Mouse (Mus musculus): Measurements from ENCODE around the gene Pih1d1.

Gene Pih1d1

DNA sequence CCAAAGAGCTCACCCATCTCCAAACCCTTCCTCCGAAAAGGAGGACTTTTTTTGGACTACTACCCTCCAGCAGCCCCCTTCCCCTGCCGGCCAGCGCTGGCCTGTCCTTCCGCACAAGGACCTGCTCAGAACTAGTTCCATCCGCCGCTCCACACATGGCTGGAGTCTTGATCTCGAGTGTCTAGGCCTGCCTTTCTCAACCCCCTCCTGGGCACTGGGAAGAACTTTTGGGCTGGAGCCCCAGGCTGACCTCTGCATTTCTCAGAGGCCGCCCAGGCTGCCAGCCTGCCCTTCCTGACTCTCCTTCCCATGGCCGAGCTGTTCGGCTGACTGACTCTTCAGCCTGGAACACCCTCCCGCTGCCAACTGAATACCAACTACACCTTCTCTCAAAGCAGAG, 28.5 kb downstream of the Pih1d1 start:
- in situ Hi-C loops (cut with MboI; ENCODE audit: unreplicated experiment in 2 of 2), result no loop called here

DNA sequence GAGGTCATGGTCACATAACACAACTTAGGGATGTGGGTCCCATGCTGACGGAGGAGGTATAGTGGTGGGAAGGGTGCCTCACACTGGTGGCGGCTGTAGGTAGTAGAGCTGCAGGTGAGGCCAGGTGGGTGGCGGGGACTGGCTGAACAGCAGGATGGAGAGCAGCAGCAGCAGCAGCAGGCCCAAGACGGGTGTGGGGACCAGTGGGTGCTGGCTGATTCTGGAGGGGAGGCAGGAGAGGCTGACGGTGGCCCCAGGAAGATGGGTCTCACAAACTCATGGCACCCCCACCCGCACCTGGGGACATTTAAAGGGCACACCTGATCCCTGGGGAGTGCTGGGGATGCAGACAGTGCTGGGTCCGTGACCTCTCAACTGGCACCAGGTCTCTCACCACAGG, 29.6 kb downstream of the Pih1d1 start:
- in situ Hi-C loops (cut with MboI; ENCODE audit: unreplicated experiment in 2 of 2), result no loop called here

DNA sequence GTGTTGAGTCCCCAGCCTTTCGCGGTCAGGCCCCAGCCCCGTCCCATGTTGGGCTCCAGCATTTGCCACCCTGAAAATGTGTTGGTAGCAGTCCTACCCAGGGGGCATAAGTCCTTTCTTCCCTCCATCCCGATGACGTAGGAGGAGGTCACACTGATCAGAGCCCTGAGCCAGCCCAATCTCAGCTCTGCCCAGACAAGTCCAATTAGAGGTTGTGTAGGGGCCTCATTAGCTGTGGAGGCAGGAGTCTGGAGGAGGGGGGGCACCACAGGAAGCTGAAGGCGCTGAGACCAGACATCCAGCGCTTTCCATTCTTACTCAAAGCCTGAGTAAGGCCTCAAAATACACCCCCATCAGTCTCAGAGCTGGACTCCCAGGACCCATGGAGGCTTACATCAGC, 31.8 kb downstream of the Pih1d1 start:
- in situ Hi-C loops (cut with MboI; ENCODE audit: unreplicated experiment in 2 of 2), result no loop called here

DNA sequence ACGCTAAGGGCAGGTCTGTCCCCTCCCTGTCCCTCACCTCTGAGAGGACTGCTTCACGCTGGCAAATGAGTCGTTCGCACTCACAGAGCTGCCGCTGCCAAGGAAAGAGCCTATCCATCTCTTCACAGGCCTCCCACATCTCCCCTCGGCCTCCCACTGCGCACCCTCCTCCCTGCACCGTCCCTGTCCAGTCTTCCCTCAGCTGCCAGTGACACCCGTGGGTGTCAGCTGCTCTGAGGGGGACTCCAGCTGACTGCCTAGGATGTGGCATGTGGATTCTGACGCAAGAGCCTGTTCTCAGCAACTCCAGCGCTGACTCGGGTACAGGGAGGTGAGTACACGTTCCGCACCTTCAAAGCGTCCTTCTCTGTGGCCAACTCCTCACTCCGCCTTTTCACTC, 35.5 kb downstream of the Pih1d1 start:
- in situ Hi-C loops (cut with MboI; ENCODE audit: unreplicated experiment in 2 of 2), result no loop called here

DNA sequence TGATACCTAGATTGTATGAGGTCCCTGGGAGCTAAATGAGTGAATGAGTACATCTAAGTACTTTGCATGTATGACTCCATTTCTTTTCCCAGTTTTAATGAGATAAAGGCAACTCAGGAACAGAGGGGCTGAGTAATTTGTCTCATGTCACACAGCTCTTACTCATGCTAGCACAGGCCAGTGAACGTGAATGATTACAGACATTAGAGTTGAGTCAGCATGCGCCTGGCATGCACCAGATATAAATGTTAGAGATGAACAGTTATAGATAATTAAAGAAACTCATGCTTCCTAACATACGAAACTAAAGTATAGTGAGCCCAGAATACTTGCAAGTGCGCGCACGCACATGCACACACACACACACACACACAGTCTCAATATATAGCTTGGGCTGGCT, 36.1 kb downstream of the Pih1d1 start:
- in situ Hi-C loops (cut with MboI; ENCODE audit: unreplicated experiment in 2 of 2), result no loop called here

DNA sequence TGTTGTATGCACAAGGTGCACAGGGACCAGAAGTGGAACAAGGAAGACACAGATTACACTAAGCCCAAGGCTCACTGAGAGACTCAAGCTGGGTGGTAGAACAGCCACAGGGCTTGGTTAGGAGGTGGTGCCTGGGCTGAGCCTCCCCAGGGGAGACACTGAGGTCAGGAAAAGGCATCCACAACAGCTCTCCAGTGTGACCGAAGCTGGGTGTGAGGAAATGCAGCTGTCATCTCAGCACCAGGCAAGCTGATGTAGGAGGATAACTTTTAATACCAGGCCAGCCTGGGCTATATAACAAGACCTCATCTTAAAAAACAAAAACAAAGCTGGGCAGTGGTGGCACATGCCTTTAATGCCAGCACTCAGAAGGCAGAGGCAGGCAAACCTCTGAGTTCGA, 37.1 kb downstream of the Pih1d1 start:
- in situ Hi-C loops (cut with MboI; ENCODE audit: unreplicated experiment in 2 of 2), result no loop called here

DNA sequence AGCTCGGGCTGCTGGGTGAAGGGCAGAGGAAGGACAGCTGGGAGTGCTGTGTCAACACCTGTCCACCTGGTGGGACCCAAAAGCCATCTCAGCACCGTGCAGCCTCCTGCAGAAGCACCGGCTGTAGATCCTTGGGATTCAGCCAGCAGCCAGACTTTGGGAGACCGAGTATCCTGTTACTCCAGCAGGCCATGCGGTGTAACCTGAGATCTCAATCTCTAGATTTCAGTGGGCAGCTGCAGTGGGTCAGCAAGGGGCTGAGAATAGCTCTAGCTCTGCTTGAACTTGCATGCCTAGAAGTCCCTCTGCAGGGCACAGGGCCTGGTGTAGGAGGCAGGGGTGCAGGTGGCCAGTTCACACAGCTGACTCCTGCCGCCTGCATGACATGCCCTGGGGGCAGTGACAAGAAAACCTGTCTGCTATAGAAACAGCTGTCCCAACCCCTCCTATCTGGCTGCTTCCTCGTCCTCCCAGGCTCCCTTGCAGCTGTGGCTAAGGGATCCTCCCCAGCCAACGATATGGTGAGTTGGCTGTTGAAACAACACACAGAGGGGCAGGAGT, 37.8 kb downstream of the Pih1d1 start:
- in situ Hi-C loops (cut with MboI; ENCODE audit: unreplicated experiment in 2 of 2), result no loop called here

DNA sequence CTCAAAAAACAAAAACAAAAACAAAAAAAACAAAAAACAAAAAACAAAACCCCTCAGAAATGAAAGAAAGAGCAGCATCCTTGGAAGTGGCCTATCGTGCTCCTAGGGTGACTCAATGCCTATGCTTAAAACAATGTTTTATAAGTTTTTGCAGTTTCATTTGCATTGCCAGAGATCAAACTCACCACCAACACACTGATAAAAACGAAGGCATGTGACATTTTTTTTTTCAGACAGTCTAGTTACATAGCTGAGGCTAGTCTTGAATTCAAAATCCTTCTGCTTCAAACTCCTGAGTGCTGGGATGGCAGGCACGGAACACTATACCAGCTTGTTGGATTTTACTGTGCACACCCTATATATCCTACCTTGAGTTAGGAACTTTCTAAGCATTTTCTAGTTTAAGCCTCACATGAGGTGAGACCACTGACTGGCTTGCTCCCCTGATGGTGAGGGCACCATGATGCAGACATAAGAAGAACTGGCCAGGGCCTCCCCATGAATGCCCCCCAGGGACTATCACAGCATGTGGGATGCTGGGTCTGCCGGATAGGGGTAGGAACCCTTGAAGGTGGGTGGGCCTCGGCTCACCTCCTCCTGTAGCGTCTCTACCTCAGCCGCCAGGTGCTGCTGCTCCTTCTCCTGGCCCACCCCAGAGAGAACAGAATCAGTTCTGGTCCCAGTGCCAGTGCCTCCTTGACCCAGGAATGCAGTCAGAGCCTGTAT, 38.6 kb downstream of the Pih1d1 start:
- in situ Hi-C loops (cut with MboI; ENCODE audit: unreplicated experiment in 2 of 2), result no loop called here

DNA sequence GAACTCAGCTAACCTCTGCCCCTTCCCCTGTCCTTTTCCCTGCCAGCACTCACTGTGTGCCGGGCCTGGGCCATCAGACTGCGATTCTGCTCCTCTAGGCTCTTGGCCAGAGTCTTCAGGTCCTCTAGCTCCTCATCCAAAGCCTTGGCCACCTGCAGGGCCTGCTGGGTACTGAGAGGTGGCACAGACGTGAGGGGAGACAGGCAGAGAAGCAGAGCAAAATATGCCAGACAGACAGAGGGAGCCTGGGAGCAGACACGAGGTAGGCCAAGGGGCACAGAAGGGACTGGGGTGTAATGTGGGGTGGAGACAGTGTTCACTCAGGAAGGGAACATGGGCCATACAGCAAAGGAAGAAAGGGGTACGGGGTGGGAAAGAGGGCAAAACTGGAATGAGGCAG, 39.3 kb downstream of the Pih1d1 start:
- in situ Hi-C loops (cut with MboI; ENCODE audit: unreplicated experiment in 2 of 2), result no loop called here

DNA sequence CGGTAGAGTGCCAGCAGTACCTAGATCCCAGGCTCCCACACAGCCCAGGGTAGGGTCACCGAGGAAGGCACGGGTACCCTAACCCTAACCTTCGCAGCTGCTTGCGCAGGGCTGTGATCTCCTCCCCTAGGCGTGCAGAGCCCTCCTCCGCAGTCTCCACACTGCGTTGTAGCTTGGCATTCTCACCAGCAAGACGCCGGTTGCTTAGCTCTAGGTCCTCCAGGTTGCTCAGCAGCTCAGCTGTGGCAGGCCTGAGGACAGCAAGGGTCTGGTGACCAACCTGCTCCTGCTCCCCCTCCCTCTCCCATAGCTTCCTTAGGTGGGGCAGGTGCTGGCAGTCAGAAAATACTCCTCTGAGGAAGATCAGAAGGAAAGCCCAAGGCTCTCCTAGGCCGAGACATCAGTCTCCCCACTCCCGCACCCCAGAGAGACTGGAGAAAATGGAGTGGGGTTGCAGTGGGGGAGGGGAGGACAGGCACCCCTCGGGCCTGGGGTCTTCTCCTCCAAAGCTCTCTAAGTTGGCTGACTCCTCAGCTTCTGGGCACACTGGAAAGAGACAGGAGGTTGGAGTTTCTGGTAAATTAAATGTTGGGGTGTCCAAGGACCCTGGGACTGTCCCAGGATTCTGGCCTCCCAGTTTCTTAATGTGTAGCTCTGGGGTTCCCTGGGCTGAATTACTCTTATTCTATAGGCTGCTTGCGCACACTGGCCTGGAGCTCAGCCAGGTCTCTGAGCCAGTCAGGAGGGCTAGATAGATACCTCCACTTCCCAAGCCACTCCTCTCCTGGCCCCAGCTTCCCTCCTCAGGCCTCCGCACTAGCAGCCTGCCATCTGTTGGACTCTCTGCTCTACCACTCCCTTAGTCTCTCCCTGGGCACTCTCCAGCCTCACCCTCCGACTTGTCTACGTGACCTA, 40.0 kb downstream of the Pih1d1 start:
- in situ Hi-C loops (cut with MboI; ENCODE audit: unreplicated experiment in 2 of 2), result no loop called here

DNA sequence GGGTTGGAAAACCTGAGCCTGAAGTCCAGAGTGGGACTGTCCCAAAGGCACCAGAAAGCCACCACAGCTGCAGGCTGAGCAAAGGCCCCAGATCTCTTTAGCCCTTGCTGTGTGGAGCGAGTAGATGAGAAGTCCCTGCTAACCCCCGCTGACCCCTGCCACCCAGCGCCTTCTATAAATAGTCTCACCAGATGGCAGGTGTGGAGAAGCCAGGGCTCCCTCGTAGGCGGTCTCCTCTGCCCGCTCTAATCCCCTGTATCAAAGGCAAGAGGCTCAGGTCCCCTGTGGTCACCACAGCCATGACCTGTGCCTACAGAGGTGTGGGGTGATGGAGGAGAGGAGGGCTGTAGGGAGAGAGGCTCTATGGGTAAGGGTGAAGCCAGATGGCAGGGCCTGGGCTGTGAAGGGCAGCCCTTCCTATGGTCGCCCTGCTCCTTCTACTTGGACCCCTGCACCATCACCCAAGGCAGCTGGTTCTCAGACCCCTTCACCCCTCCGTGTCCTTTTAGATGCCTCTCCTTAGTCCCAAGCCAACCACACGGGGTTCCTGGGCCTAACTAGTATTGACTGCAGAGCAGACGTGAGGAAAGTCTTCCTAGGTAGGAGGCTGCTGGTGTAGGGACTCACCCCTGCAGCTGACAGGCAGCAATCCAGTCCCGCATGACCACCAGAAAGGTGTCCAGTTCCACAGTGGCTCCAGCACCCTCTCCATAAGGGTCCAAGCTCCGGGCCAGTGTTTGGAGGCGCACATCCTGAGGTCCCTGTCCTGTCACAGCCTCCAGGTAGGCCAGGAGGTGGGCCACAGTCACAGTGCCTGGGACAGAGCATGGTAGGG, 41.5 kb downstream of the Pih1d1 start:
- in situ Hi-C loops (cut with MboI; ENCODE audit: unreplicated experiment in 2 of 2), result loop anchor here in 1 of 2 experiments (5.0 kb wide), 1 partner anchor 38 kb away; no protein-coding TSS in a partner anchor

DNA sequence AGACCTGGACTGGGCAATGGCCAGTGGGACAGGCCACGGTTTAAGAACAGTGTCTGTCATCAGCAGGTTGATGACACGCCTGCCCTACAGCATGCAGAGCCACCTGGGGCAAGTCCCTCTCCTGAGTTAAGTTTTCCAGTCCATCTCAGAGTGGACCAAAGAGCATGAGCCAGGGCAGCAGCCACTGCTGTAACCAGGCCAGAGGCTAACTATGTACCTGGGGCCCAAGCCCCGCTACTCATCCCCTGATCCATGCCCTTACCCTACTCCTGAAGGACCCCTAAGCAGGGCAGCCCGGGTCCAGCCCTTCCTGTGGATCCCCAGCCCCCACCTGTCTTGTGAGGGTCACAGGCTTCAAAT, 42.1 kb downstream of the Pih1d1 start:
- in situ Hi-C loops (cut with MboI; ENCODE audit: unreplicated experiment in 2 of 2), result loop anchor here in 1 of 2 experiments (5.0 kb wide), 1 partner anchor 39 kb away; no protein-coding TSS in a partner anchor

DNA sequence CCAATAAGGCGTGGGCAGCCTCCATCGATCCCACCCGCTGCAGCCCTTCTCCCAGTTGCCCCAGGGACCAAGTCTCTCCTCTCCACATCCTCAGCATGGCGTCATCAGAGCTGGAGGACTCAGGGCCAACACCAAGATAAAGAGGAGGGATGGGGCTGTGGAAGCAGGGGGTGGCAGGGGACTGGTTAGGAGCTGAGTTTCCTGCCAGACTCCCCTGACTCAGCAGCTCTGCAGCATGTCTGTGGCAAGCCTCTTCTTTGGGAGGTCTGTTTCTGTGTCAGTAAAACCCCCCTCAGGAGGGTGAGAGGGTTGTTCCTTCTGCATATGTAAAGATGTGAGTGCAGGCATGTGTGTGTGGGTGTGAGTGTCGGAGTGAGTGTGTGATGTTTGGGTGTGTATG, 42.9 kb downstream of the Pih1d1 start:
- in situ Hi-C loops (cut with MboI; ENCODE audit: unreplicated experiment in 2 of 2), result loop anchor here in 1 of 2 experiments (5.0 kb wide), 1 partner anchor 40 kb away; no protein-coding TSS in a partner anchor

DNA sequence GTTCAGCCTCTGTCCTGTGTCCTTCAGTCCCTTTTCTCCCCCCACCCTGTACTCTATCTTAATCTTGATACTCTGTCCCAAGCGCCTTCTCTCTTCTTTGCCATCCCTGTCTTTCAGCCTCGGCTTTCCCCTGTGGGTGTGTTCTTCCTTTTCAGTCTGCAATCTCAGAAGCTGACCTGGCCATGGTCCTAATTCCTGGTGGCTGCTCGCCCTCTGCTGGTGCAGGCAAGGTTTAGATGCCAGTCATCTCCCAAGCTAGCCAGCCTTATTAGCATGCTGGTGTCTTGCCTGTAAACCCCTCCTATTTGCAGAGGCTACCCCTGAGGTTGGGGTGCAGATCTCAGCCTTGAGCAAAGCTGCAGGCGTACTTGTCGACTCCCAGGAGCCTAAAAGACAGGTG, 44.3 kb downstream of the Pih1d1 start:
- in situ Hi-C loops (cut with MboI; ENCODE audit: unreplicated experiment in 2 of 2), result loop anchor here in 1 of 2 experiments (5.0 kb wide), 1 partner anchor 41 kb away; no protein-coding TSS in a partner anchor

DNA sequence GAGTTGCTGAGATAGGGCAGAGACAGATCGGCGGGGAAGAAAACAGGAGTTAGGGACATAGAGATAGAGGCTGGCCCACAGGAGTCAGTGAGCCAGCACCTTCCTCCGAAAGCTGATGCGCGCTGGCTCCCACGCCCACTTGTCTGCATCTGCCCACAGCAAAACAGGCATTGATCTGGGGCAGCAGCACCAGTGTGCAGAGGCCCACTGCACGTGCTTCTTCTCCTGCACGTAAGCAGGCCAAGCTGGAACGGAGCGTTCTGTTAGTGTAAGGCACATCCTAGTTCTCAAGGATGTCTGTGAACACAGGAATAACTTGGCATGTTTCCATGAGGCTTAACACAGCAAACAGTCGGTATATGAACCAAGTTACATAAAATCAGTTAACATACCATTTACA, 44.9 kb downstream of the Pih1d1 start:
- in situ Hi-C loops (cut with MboI; ENCODE audit: unreplicated experiment in 2 of 2), result loop anchor here in 1 of 2 experiments (5.0 kb wide), 1 partner anchor 42 kb away; no protein-coding TSS in a partner anchor

DNA sequence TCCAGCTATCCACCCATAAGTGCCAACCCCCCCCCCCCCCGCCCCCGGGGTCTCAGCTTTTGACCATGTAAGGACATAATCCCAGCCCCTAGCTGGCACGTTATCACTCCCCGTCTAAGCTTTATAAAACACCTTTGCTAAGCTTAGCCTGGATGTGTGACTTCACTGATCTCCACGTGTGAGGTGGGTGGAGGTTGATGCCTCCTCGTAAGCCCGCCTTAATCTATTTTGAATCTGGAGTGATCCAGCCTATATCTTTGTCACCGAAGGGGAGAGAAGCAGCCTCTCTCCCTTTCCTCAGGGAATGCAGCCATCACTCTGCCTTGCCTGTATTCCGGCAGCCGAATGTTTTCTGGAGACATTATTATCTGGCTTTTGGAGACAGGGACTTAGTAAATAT, 48.6 kb downstream of the Pih1d1 start:
- in situ Hi-C loops (cut with MboI; ENCODE audit: unreplicated experiment in 2 of 2), result loop anchor here (5.0 kb wide), 3 partner anchors 35 to 120 kb away; partner anchors contain the start of gene Cd37 (in 1 of the 2)

DNA sequence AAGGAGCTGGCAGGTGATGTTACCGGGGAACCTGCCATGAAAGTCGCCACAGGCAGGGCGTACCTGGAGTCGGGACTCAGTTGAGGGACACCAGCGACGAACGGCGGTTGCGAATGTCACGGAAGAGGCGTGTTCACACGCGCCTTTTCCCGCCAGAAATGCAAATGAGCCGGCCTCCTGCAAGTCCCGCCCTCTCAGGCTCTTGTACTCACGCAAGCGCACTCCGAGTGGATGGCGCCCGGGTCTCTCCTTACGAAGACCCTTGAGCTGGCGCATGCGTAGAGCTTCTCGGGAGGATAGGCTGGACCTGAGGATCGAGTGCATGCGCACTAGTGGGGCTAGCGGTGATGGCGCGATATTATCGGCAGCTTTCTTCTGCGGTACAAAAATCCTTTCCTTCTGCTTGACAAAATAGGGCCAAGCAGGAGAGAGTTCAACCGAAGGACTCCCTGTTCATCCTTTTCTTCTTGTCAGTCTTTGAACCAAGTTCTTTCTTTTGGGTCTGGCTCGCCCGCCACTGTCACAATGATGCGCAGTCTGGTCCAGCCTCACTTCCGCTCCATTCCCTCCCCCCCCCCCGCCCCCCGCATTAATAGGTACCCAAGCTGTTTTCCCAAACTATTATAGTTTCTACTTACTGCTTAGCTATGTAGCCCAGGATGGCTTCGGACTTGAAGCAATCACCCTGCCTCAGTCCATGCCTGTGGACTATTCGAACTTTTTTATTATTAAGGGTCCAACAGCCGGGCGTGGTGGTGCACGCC, 50.5 kb downstream of the Pih1d1 start, which contains the start of gene Ccdc155:
Ccdc155 (minus strand) TSS at position 513 of the 764 bp plus-strand sequence.
- in situ Hi-C loops (cut with MboI; ENCODE audit: unreplicated experiment in 2 of 2), result loop anchor here (5.0 kb wide), 4 partner anchors 33 to 122 kb away; partner anchors contain the start of gene Cd37 (in 1 of the 2)

DNA sequence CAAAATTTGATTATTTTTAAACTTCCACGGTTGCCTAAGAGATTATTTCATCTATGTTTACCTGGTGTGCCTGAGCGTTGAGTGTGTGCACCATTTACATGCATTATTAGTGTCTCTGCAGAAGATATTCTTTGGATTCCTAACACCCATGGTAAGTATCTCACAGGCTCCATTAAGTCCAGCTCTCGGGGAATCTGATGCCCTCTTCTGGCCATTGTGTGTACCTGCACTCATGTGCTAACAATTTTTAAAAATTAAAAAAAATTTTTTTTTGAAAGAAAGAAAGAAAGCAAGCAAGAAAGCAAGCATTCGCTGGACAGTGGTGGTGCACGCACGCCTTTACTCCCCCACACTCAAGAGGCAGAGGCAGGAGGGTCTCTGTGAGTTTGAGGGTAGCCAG, 54.2 kb downstream of the Pih1d1 start:
- in situ Hi-C loops (cut with MboI; ENCODE audit: unreplicated experiment in 2 of 2), result loop anchor here in 1 of 2 experiments (5.0 kb wide), 1 partner anchor 94 kb away; no protein-coding TSS in a partner anchor
